8 mouse cellular contexts compared by ENCODE assay signal in genomic region chr11:70002471-70002870, GRCm38 (mm10). TPM values are rescaled to one million over a fixed set of nuclear protein-coding genes. Genes with fewer than 3 reads are reported as not detected.
DNase-seq lines count a peak whose midpoint lies in the region; ATAC-seq and TF ChIP-seq lines count a peak whose summit lies in the region.

No protein-coding gene starts in this region.

- WGBS in heart, embryonic 11.5 days (ENCODE audit: insufficient replicate concordance) = 88% methylated on average over 2 of the region's 2 CpGs
- WGBS in heart, adult 2 months = 87% methylated on average over 2 of the region's 2 CpGs
- 88% methylated on average over 2 of the region's 2 CpGs for WGBS in forebrain, postnatal 0 days
- 93% methylated on average over 2 of the region's 2 CpGs for WGBS in macrophage (ENCODE audit: missing documents)
- WGBS in thymus, adult 2 months = 95% methylated on average over 2 of the region's 2 CpGs

- peaks cover 27% of the 10 kb centered on the region for H3K36me3 ChIP-seq in heart, embryonic 11.5 days (ENCODE audit: control insufficient read depth, insufficient read depth, low read length)
- no peaks in the 10 kb centered on the region for H3K36me3 ChIP-seq in heart, adult 2 months (ENCODE audit: control insufficient read depth, insufficient read depth, low read length)
- H3K36me3 ChIP-seq in ES-Bruce4 (ENCODE audit: control insufficient read depth, insufficient read depth, low read length, poor library complexity, severe bottlenecking) = peaks cover 50% of the 10 kb centered on the region
- peaks cover 47% of the 10 kb centered on the region for H3K36me3 ChIP-seq in forebrain, postnatal 0 days (ENCODE audit: insufficient read depth)
- peaks cover 32% of the 10 kb centered on the region for H3K36me3 ChIP-seq in macrophage (ENCODE audit: inconsistent target)
- peaks cover 31% of the 10 kb centered on the region for H3K36me3 ChIP-seq in thymus, adult 2 months (ENCODE audit: control insufficient read depth, insufficient read depth, low read length)

- peak overlapping the region; percentile 80 for H3K4me2 ChIP-seq in heart, embryonic 11.5 days
- peak overlapping the region; percentile 74 for H3K4me2 ChIP-seq in forebrain, postnatal 0 days (ENCODE audit: low read depth)

- DNase-seq in heart, adult 2 months = no peak
- no peak for DNase-seq in forebrain, postnatal 0 days
- DNase-seq in thymus, adult 2 months = no peak
- no peak for DNase-seq in thymus, adult 18-20 months
- no peak for DNase-seq in embryo, embryonic 11 days

- no peak for TF ChIP-seq POLR2A in heart, adult 2 months (IDR thresholded peaks at IDR 0.05; ENCODE audit: insufficient read depth, low read depth, low read length)
- TF ChIP-seq POLR2A in ES-Bruce4 (IDR thresholded peaks at IDR 0.05; ENCODE audit: insufficient read depth, low read length) = no peak
- TF ChIP-seq POLR2A in thymus, adult 2 months (IDR thresholded peaks at IDR 0.05; ENCODE audit: control insufficient read depth, extremely low read depth, insufficient read depth, low read length, poor library complexity) = no peak

- ATAC-seq in heart, embryonic 11.5 days (replicated peaks; ENCODE audit: insufficient number of reproducible peaks, low FRiP score, low TSS enrichment) = no peak
- no peak for ATAC-seq in forebrain, postnatal 0 days

- no peak for TF ChIP-seq EP300 in heart, adult 2 months (IDR thresholded peaks at IDR 0.05; ENCODE audit: insufficient read depth, low read depth, low read length)
- no peak for TF ChIP-seq EP300 in ES-Bruce4 (IDR thresholded peaks at IDR 0.05; ENCODE audit: insufficient read depth, low read depth, low read length)

- H3K9ac ChIP-seq in heart, embryonic 11.5 days (ENCODE audit: low read depth, low read length) = peak overlapping the region; percentile 30; the same call in 1 of the 2 replicates
- H3K9ac ChIP-seq in heart, adult 2 months (ENCODE audit: low read depth, low read length) = no peak overlapping the region
- H3K9ac ChIP-seq in ES-Bruce4 (ENCODE audit: low read depth, poor library complexity, severe bottlenecking) = no peak overlapping the region
- no peak overlapping the region; the same call in 1 of the 2 replicates for H3K9ac ChIP-seq in forebrain, postnatal 0 days

- H3K27ac ChIP-seq in heart, embryonic 11.5 days (ENCODE audit: low read depth, low read length) = no peak overlapping the region
- H3K27ac ChIP-seq in heart, adult 2 months = no peak overlapping the region
- H3K27ac ChIP-seq in ES-Bruce4 (ENCODE audit: insufficient read depth, low read length) (no peak overlapping the region), macrophage (no peak overlapping the region)
- no peak overlapping the region for H3K27ac ChIP-seq in forebrain, postnatal 0 days (ENCODE audit: low read depth, low read length)
- H3K27ac ChIP-seq in thymus, adult 2 months (ENCODE audit: control insufficient read depth, insufficient read depth, low read length) = no peak overlapping the region

- peak overlapping the region; percentile 1; the same call in 1 of the 2 replicates for H3K4me3 ChIP-seq in heart, embryonic 11.5 days (ENCODE audit: low read depth, low read length)
- H3K4me3 ChIP-seq in heart, adult 2 months = no peak overlapping the region
- H3K4me3 ChIP-seq in ES-Bruce4 (ENCODE audit: low read depth, low read length) = peak overlapping the region; percentile 29
- 0 out of 2 replicates have a peak overlapping the region, but pooled peaks have one; percentile 7 for H3K4me3 ChIP-seq in forebrain, postnatal 0 days (ENCODE audit: low read depth, low read length)
- H3K4me3 ChIP-seq in macrophage (ENCODE audit: inconsistent target) = peak overlapping the region; percentile 82; the same call in 1 of the 2 replicates
- no peak overlapping the region for H3K4me3 ChIP-seq in thymus, adult 2 months (ENCODE audit: control insufficient read depth, insufficient read depth, low read length)

- TF ChIP-seq CTCF in heart, adult 2 months (IDR thresholded peaks at IDR 0.05) = no peak
- TF ChIP-seq CTCF in ES-Bruce4 (IDR thresholded peaks at IDR 0.05; ENCODE audit: low read depth, low read length) = no peak
- no peak for TF ChIP-seq CTCF in forebrain, postnatal 0 days (IDR thresholded peaks at IDR 0.05; ENCODE audit: low read depth)
- TF ChIP-seq CTCF in thymus, adult 2 months (IDR thresholded peaks at IDR 0.05; ENCODE audit: borderline replicate concordance, control insufficient read depth, extremely low read depth, insufficient read depth, low read length, poor library complexity) = no peak

- H3K9me3 ChIP-seq in heart, embryonic 11.5 days (replicated peaks; ENCODE audit: control insufficient read depth, low read length) = no peaks in the 10 kb centered on the region
- no peaks in the 10 kb centered on the region for H3K9me3 ChIP-seq in ES-Bruce4 (replicated peaks; ENCODE audit: control insufficient read depth, insufficient read depth, low read length, poor library complexity, severe bottlenecking)
- H3K9me3 ChIP-seq in forebrain, postnatal 0 days (ENCODE audit: low read length) = no peaks in the 10 kb centered on the region

- H3K79me2 ChIP-seq in heart, adult 2 months (replicated peaks; ENCODE audit: control insufficient read depth, insufficient read depth, low read length) = peaks cover 3% of the 10 kb centered on the region
- peaks cover 68% of the 10 kb centered on the region for H3K79me2 ChIP-seq in macrophage (ENCODE audit: inconsistent target)

- H3K27me3 ChIP-seq in heart, embryonic 11.5 days (ENCODE audit: control insufficient read depth, insufficient read depth, low read length) = no peaks in the 10 kb centered on the region
- H3K27me3 ChIP-seq in heart, adult 2 months (ENCODE audit: control insufficient read depth, insufficient read depth, low read length) = no peaks in the 10 kb centered on the region
- H3K27me3 ChIP-seq in ES-Bruce4 (ENCODE audit: control insufficient read depth, insufficient read depth, low read length, poor library complexity, severe bottlenecking) = no peaks in the 10 kb centered on the region
- H3K27me3 ChIP-seq in forebrain, postnatal 0 days (ENCODE audit: insufficient read depth, low read length) = no peaks in the 10 kb centered on the region
- no peaks in the 10 kb centered on the region for H3K27me3 ChIP-seq in thymus, adult 2 months (ENCODE audit: control insufficient read depth, insufficient read depth, low read length)

- H3K4me1 ChIP-seq in heart, embryonic 11.5 days (ENCODE audit: control insufficient read depth, insufficient read depth, low read length) = peaks cover 24% of the 10 kb centered on the region
- peaks cover 1% of the 10 kb centered on the region for H3K4me1 ChIP-seq in heart, adult 2 months (ENCODE audit: control insufficient read depth, insufficient read depth, low read length)
- H3K4me1 ChIP-seq in ES-Bruce4 (ENCODE audit: control insufficient read depth, insufficient read depth, low read length) = no peaks in the 10 kb centered on the region
- H3K4me1 ChIP-seq in forebrain, postnatal 0 days (ENCODE audit: insufficient read depth) = peaks cover 25% of the 10 kb centered on the region
- H3K4me1 ChIP-seq in thymus, adult 2 months (replicated peaks; ENCODE audit: control insufficient read depth, insufficient read depth, low read length) = peaks cover 22% of the 10 kb centered on the region

- intact Hi-C loops in heart, adult 2 months (cut with DNase I) = no loop called here

RNA-seq across cellular contexts. Expression of gene Dvl2, which starts 2.1 kb away (rescaled TPM):
- 18.6 and 18.9 TPM in 2 replicates for polyA plus RNA-seq in heart, embryonic 11.5 days (2014; fragmentation: Nextera tagmentation; extraction: Ambion mirVana)
- 1 to 10 TPM; 4.1 to 4.9 TPM for total RNA-seq in heart, adult 2 months (2021)
- 6.1 and 7.4 TPM in 2 replicates for polyA plus RNA-seq in heart, adult 2 months (2012; rRNA removed)
- polyA plus RNA-seq in ES-Bruce4 (2011; ENCODE audit: insufficient read depth, insufficient read length, low read depth, missing spikeins) (60.1 and 63.3 TPM in 2 replicates), macrophage (2018) (10.8 to 21.7 TPM (median 11.8 TPM) in 3 replicates)
- total RNA-seq in forebrain, postnatal 0 days (2014; rRNA removed) = 31.9 and 43.9 TPM in 2 replicates
- polyA plus RNA-seq in forebrain, postnatal 0 days (2015; fragmentation: Nextera tagmentation; extraction: Ambion mirVana) = 12.7 and 15.7 TPM in 2 replicates
- 100 to 1,000 TPM in 1 of 26 experiments, 10 to 100 TPM in 25; 10.7 to 113 (median 32.6) TPM for total RNA-seq in macrophage (2018; cell fraction: chromatin; rRNA removed)
- total RNA-seq in macrophage (2018; cell fraction: cytosol; rRNA removed) = 10 to 100 TPM in 20 of 26 experiments, 1 to 10 TPM in 6; 5.2 to 24.7 (median 11.7) TPM
- total RNA-seq in macrophage (2018; cell fraction: nucleus; rRNA removed) = 10 to 100 TPM in 25 of 26 experiments, 1 to 10 TPM in 1; 8.3 to 75.4 (median 18.6) TPM
- 52.4 and 55.7 TPM in 2 replicates for polyA plus RNA-seq in thymus, adult 2 months (2012; rRNA removed)

RNA-seq across cellular contexts. Expression of gene Phf23, which starts 6.9 kb away (rescaled TPM):
- polyA plus RNA-seq in heart, embryonic 11.5 days (2014; fragmentation: Nextera tagmentation; extraction: Ambion mirVana) = 27.3 and 29.9 TPM in 2 replicates
- 10 to 100 TPM; 18.1 to 22.8 TPM for total RNA-seq in heart, adult 2 months (2021)
- polyA plus RNA-seq in heart, adult 2 months (2012; rRNA removed) = 11.5 and 17.6 TPM in 2 replicates
- polyA plus RNA-seq in ES-Bruce4 (2011; ENCODE audit: insufficient read depth, insufficient read length, low read depth, missing spikeins) (75.6 and 83.0 TPM in 2 replicates), macrophage (2018) (62.4 to 122 TPM (median 77.3 TPM) in 3 replicates)
- 47.6 and 52.7 TPM in 2 replicates for total RNA-seq in forebrain, postnatal 0 days (2014; rRNA removed)
- polyA plus RNA-seq in forebrain, postnatal 0 days (2015; fragmentation: Nextera tagmentation; extraction: Ambion mirVana) = 48.0 and 49.7 TPM in 2 replicates
- total RNA-seq in macrophage (2018; cell fraction: chromatin; rRNA removed) = 100 to 1,000 TPM in 8 of 26 experiments, 10 to 100 TPM in 18; 23.7 to 164 (median 80.6) TPM
- total RNA-seq in macrophage (2018; cell fraction: cytosol; rRNA removed) = 10 to 100 TPM; 27.6 to 98.4 (median 78.8) TPM
- total RNA-seq in macrophage (2018; cell fraction: nucleus; rRNA removed) = 100 to 1,000 TPM in 7 of 26 experiments, 10 to 100 TPM in 19; 30.0 to 122 (median 64.8) TPM
- 36.5 and 43.4 TPM in 2 replicates for polyA plus RNA-seq in thymus, adult 2 months (2012; rRNA removed)

RNA-seq across cellular contexts. Expression of gene Gabarap, which starts 11.5 kb away (rescaled TPM):
- polyA plus RNA-seq in heart, embryonic 11.5 days (2014; fragmentation: Nextera tagmentation; extraction: Ambion mirVana) = 481 and 489 TPM in 2 replicates
- total RNA-seq in heart, adult 2 months (2021) = 100 to 1,000 TPM; 284 to 340 TPM
- polyA plus RNA-seq in heart, adult 2 months (2012; rRNA removed) = 469 and 750 TPM in 2 replicates
- 141 and 144 TPM in 2 replicates for polyA plus RNA-seq in ES-Bruce4 (2011; ENCODE audit: insufficient read depth, insufficient read length, low read depth, missing spikeins)
- total RNA-seq in forebrain, postnatal 0 days (2014; rRNA removed) = 246 and 261 TPM in 2 replicates
- 574 and 668 TPM in 2 replicates for polyA plus RNA-seq in forebrain, postnatal 0 days (2015; fragmentation: Nextera tagmentation; extraction: Ambion mirVana)
- 100 to 1,000 TPM in 7 of 26 experiments, 10 to 100 TPM in 19; 56.3 to 126 (median 88.5) TPM for total RNA-seq in macrophage (2018; cell fraction: chromatin; rRNA removed)
- total RNA-seq in macrophage (2018; cell fraction: cytosol; rRNA removed) = 1,000 to 10,000 TPM in 6 of 26 experiments, 100 to 1,000 TPM in 20; 786 to 1,340 (median 936) TPM
- 100 to 1,000 TPM; 151 to 434 (median 234) TPM for total RNA-seq in macrophage (2018; cell fraction: nucleus; rRNA removed)
- 791 to 1,264 TPM (median 1,032 TPM) in 3 replicates for polyA plus RNA-seq in macrophage (2018)
- polyA plus RNA-seq in thymus, adult 2 months (2012; rRNA removed) = 270 and 395 TPM in 2 replicates

RNA-seq across cellular contexts. Expression of gene Acadvl, which starts 12.7 kb away (rescaled TPM):
- 94.1 and 111 TPM in 2 replicates for polyA plus RNA-seq in heart, embryonic 11.5 days (2014; fragmentation: Nextera tagmentation; extraction: Ambion mirVana)
- 1,000 to 10,000 TPM; 1,139 to 1,355 TPM for total RNA-seq in heart, adult 2 months (2021)
- polyA plus RNA-seq in heart, adult 2 months (2012; rRNA removed) = 701 and 889 TPM in 2 replicates
- polyA plus RNA-seq in ES-Bruce4 (2011; ENCODE audit: insufficient read depth, insufficient read length, low read depth, missing spikeins) = 17.1 and 19.8 TPM in 2 replicates
- total RNA-seq in forebrain, postnatal 0 days (2014; rRNA removed) = 45.1 and 47.7 TPM in 2 replicates
- polyA plus RNA-seq in forebrain, postnatal 0 days (2015; fragmentation: Nextera tagmentation; extraction: Ambion mirVana) = 47.9 and 51.5 TPM in 2 replicates
- total RNA-seq in macrophage (2018; cell fraction: chromatin; rRNA removed) = 10 to 100 TPM; 20.7 to 93.3 (median 43.6) TPM
- 10 to 100 TPM; 23.4 to 38.3 (median 32.4) TPM for total RNA-seq in macrophage (2018; cell fraction: cytosol; rRNA removed)
- total RNA-seq in macrophage (2018; cell fraction: nucleus; rRNA removed) = 10 to 100 TPM; 11.5 to 41.3 (median 23.5) TPM
- polyA plus RNA-seq in macrophage (2018) = 31.8 to 39.7 TPM (median 37.2 TPM) in 3 replicates
- 88.5 and 110 TPM in 2 replicates for polyA plus RNA-seq in thymus, adult 2 months (2012; rRNA removed)

RNA-seq across cellular contexts. Expression of gene Dlg4, which starts 14.3 kb away (rescaled TPM):
- polyA plus RNA-seq in heart, embryonic 11.5 days (2014; fragmentation: Nextera tagmentation; extraction: Ambion mirVana) = 10.2 and 10.4 TPM in 2 replicates
- total RNA-seq in heart, adult 2 months (2021) = 1 to 10 TPM; 5.2 to 5.7 TPM
- polyA plus RNA-seq in heart, adult 2 months (2012; rRNA removed) = 6.9 and 9.8 TPM in 2 replicates
- 17.1 and 25.7 TPM in 2 replicates for polyA plus RNA-seq in ES-Bruce4 (2011; ENCODE audit: insufficient read depth, insufficient read length, low read depth, missing spikeins)
- total RNA-seq in forebrain, postnatal 0 days (2014; rRNA removed) = 214 and 230 TPM in 2 replicates
- 12.1 and 14.3 TPM in 2 replicates for polyA plus RNA-seq in forebrain, postnatal 0 days (2015; fragmentation: Nextera tagmentation; extraction: Ambion mirVana)
- total RNA-seq in macrophage (2018; cell fraction: chromatin; rRNA removed) = 10 to 100 TPM in 21 of 26 experiments, 1 to 10 TPM in 5; 5.2 to 55.5 (median 26.9) TPM
- total RNA-seq in macrophage (2018; cell fraction: cytosol; rRNA removed) = 1 to 10 TPM; 3.1 to 7.4 (median 5.3) TPM
- 10 to 100 TPM in 13 of 26 experiments, 1 to 10 TPM in 13; 2.6 to 27.1 (median 10.4) TPM for total RNA-seq in macrophage (2018; cell fraction: nucleus; rRNA removed)
- 4.4 to 6.6 TPM (median 4.6 TPM) in 3 replicates for polyA plus RNA-seq in macrophage (2018)
- polyA plus RNA-seq in thymus, adult 2 months (2012; rRNA removed) = 71.7 and 72.1 TPM in 2 replicates

Comparison
In these comparisons a context has a peak if more than half of its experiments do, and no peak if none do; other contexts are left out.
1. H3K4me3 ChIP-seq: peak in heart, embryonic 11.5 days (single experiment), ES-Bruce4 (single experiment), forebrain, postnatal 0 days (single experiment) and macrophage (single experiment); none in heart, adult 2 months (single experiment) and thymus, adult 2 months (single experiment).